Mouse (Mus musculus) large intestine, adult 2 months (tissue): ENCODE results near the gene Arrdc1. TPM values are rescaled to one million over a fixed set of nuclear protein-coding genes. Genes with fewer than 3 reads are reported as not detected.

Source experiments
- DNase-seq: peaks from one replicate; pipeline ENCODE4 v3.0.0-alpha.2; 2012; ENCODE audit warnings: low read depth, low spot score
- WGBS: fragments of 180-500 bp; shearing (Covaris S2); methylation state at CpG from one replicate; pipeline ENCODE4 v1.1.7; 2018; 5-methylcytosine and 5-hydroxymethylcytosine counted together
- polyA plus RNA-seq: library from polyadenylated mRNA; depleted of rRNA; stranded (reverse); fragments of >200 nt; gene quantifications from 2 replicates; pipeline ENCODE4 v1.2.3, GENCODE M21; 2012

The Arrdc1 gene
- polyA plus RNA-seq, 1 experiment, result 179 TPM

- WGBS, result 86% methylated on average over 9 of the region's 9 CpGs
- DNase-seq, result no peak
These were observed 8.6 kb downstream of the Arrdc1 start for GRCm38 (mm10) chr2:24926345-24926964.

GRCm38 (mm10) chr2:24925284-24925683 is 9.8 kb downstream of the Arrdc1 start:
- DNase-seq, result no peak
- WGBS, result 83% methylated on average over 8 of the region's 8 CpGs

GRCm38 (mm10) chr2:24923561-24923960 is 11.5 kb downstream of the Arrdc1 start:
- no peak for DNase-seq
- 42% methylated on average over 2 of the region's 2 CpGs for WGBS

GRCm38 (mm10) chr2:24919839-24920175 is 15.2 kb downstream of the Arrdc1 start:
- no peak for DNase-seq
- 9% methylated on average over 8 of the region's 8 CpGs for WGBS

GRCm38 (mm10) chr2:24918930-24919838 is 15.9 kb downstream of the Arrdc1 start, which contains the start of gene Ehmt1:
Gene Ehmt1, minus strand, starts transcription at chr2:24919614.
- under 1% methylated on average over 97 of the region's 112 CpGs for WGBS
- DNase-seq, result peak; percentile 82

GRCm38 (mm10) chr2:24914762-24915161 is 20.3 kb downstream of the Arrdc1 start:
- DNase-seq, result no peak
- 76% methylated on average over 3 of the region's 3 CpGs for WGBS

GRCm38 (mm10) chr2:24912589-24912988 is 22.5 kb downstream of the Arrdc1 start:
- no peak for DNase-seq

GRCm38 (mm10) chr2:24912189-24912588 is 22.9 kb downstream of the Arrdc1 start:
- no peak for DNase-seq
- 67% methylated on average over 4 of the region's 4 CpGs for WGBS

- DNase-seq, result no peak
- 79% methylated on average over 4 of the region's 4 CpGs for WGBS
These were observed 24.6 kb downstream of the Arrdc1 start for GRCm38 (mm10) chr2:24910481-24910880.

- WGBS, result 10% methylated on average over 2 of the region's 2 CpGs
- no peak for DNase-seq
These were observed 29.3 kb downstream of the Arrdc1 start for GRCm38 (mm10) chr2:24905653-24906155.

- DNase-seq, result no peak
- WGBS, result 88% methylated on average over 11 of the region's 11 CpGs
These were observed 30.0 kb downstream of the Arrdc1 start for GRCm38 (mm10) chr2:24904823-24905652.

- 79% methylated on average over 6 of the region's 6 CpGs for WGBS
- DNase-seq, result no peak
These were observed 32.1 kb downstream of the Arrdc1 start for GRCm38 (mm10) chr2:24902999-24903398.

- DNase-seq, result no peak
- WGBS, result 52% methylated on average over 5 of the region's 5 CpGs
These were observed 34.0 kb downstream of the Arrdc1 start for GRCm38 (mm10) chr2:24901055-24901454.

GRCm38 (mm10) chr2:24899292-24899691 is 35.8 kb downstream of the Arrdc1 start:
- 88% methylated on average over 2 of the region's 2 CpGs for WGBS
- DNase-seq, result no peak

- no peak for DNase-seq
- 35% methylated on average over 4 of the region's 4 CpGs for WGBS
These were observed 38.3 kb downstream of the Arrdc1 start for GRCm38 (mm10) chr2:24896761-24897160.

- no peak for DNase-seq
- WGBS, result 97% methylated on average over 1 of the region's 1 CpGs
These were observed 40.8 kb downstream of the Arrdc1 start for GRCm38 (mm10) chr2:24894211-24894610.

GRCm38 (mm10) chr2:24892318-24892717 is 42.7 kb downstream of the Arrdc1 start:
- no peak for DNase-seq
- WGBS, result 77% methylated on average over 5 of the region's 5 CpGs

- WGBS, result 53% methylated on average over 6 of the region's 6 CpGs
- DNase-seq, result no peak
These were observed 44.3 kb downstream of the Arrdc1 start for GRCm38 (mm10) chr2:24890541-24891447.

GRCm38 (mm10) chr2:24888895-24889294 is 46.2 kb downstream of the Arrdc1 start:
- WGBS, result 72% methylated on average over 5 of the region's 5 CpGs
- no peak for DNase-seq
